Mouse (Mus musculus): ENCODE data around the gene Ydjc. TPM values are rescaled to one million over a fixed set of nuclear protein-coding genes. Genes with fewer than 3 reads are reported as not detected.

The Ydjc gene
- 0.59 and 1.2 TPM in 2 replicates for polyA plus RNA-seq (2015; fragmentation: Nextera tagmentation; extraction: Ambion mirVana)

DNA sequence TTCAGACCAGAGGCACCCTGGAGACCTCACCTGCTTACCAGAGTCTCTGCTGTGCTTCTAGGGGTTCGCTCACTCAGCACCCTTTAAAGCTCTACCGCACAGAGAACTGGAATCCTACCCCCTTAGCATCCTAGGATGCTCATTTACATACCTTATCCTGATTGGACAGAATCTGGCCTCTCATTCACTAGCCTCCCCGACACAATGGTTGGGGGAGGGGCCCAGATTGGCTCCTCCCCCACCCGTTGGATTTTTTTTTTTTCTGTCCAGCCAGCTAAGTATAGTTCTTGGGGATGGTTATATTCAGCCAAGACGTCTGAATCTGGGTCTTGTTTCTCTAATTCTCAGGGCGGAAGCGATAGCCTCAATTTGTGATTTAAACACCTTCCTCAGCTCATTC lies at the start of gene Ydjc:
TSS of gene Ydjc (plus strand) at position 283 of the 400 bp plus-strand sequence.

DNA sequence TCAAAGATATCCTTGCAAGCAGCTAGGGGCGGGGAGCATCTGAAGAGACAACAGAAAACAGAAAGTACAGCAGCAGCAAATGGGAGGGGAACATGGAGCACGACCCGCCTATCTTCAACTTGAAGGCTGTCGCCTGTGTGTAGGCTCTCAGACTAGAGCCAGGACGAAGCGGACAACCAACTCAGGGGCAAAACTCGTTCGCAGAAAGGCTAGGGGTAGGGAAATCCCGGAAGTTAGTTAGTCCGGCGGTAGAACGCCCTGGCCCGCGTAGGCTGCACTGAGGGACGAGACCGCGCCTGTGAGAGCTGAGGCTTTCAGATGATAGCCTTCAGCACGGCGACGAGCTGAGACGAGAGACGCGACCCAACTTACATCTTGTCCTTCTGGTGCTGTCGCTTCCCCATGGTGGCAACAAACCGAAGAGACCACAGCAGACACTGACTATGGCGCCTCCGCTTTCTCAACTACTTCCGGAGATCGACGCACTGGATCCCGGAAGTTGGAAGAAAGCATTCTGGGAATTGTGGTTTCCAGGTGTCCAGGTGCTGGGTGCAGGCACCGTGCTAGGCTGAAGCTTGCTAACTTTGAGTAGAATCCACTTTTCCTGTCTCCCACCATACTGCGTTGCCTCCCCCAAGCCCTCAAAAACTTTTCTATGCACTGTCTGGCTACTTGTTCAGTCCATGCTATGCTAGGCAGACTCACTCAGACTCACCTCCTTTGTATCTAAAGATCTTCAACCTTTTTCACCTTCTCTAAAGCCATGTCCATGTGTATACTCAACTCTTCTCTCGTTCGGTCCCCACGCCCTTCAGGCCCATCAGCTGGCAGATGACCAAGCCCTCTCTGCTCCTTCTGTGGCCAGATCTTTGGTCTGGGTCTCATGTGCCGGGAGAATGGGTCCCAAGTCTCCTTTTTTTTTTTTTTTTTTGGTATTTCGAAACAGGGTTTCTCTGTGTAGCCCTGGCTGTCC lies 33.4 kb upstream of the Ydjc start, which contains the start of gene Ppil2:
TSS of gene Ppil2 (minus strand) at position 487 of the 973 bp plus-strand sequence.

DNA sequence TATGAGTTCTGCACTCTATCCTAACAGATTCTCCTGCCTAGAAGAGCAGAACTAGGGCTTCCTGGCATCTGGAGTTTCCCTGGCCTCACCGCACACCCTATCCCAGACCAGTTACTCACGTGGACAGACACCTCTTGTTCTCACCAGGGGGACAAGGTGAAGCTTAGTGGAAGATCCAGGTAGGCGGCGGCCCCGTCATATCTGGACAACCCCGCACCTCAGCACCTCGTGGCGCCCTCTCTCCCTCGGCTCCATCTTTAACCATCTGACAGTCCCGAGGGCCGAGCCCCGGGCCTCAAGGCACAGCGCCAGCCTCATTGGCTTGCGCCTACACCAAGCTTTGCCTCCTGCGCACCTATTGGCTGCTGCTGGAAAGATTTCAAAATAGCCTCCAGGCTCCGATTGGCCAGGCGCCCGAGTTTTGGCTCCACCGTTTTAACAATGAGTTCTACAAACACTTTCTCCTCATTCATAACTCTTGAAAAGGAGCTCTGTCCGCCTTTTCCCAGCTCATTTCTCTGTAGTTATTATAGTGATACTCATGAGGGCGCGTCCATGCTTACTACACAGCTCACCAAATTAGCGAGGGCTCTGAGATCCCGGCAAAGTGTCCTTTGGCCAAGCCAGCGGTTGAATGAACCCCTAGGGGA lies 19.4 kb upstream of the Ydjc start, which contains the start of gene 2610318N02Rik:
TSS of gene 2610318N02Rik (minus strand) at position 297 of the 650 bp plus-strand sequence.

DNA sequence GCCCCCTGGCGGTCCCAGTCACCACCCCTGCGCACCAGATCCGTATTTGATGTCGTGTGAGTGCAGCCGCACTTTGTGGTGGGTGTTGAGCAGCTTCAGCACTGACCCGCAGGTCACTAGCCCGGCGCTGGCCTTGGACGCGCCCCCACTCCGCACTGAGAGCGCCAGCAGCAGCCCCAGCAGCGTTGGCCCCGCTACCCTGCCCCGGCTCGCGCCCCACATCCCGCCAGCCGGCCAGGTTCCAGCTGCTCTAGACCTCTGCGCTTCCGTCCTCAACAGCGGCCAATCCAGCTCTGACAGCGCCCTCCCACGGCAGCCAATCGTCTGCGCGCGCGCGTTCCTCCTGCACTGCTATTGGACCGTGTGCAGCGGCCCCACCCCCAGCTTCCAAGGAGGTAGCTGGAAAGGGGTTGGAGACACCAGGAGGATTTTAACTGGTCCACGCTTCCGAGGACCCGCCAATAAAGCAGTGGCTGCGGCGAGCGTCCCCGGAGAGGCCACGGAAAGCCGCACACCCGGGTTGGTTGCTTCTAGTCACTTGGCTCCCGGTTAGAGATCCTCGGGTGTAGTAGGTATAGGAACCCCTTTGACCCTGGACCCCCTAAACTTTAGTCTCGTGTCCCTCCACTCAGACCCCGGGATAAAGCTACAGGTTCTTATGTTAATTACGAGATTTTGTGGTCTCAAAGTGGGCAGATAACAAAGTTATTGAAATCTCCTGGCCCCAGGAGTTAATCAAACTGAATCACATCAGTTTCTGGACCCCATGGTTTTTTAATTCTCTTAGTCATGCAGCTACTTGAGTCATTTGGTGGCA lies 12.1 kb upstream of the Ydjc start, which contains the start of gene Sdf2l1:
TSS of gene Sdf2l1 (minus strand) at position 295 of the 817 bp plus-strand sequence.

DNA sequence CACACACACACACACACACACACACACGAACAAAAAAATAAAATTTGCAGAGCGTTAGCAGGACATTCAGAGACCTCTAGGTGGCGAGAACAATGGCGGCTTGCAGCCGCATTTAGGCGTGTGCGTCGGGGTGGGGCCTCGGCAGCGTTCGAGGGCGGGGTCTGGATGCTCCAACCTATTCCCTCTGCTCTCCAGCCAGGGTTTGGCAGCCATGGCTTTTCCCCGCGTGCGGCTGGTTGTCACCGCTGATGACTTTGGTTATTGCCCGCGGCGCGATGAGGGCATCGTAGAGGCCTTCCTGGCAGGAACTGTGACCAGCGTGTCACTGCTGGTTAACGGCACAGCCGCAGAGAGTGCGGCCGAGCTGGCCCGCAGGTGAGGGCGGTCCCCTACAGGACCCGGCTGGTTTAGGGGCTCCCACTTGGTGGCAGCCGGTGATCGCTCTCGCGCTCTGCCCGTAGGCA lies 2.4 kb downstream of the Ydjc start, which contains the start of gene Ccdc116:
TSS of gene Ccdc116 (minus strand) at position 458 of the 464 bp plus-strand sequence.

DNA sequence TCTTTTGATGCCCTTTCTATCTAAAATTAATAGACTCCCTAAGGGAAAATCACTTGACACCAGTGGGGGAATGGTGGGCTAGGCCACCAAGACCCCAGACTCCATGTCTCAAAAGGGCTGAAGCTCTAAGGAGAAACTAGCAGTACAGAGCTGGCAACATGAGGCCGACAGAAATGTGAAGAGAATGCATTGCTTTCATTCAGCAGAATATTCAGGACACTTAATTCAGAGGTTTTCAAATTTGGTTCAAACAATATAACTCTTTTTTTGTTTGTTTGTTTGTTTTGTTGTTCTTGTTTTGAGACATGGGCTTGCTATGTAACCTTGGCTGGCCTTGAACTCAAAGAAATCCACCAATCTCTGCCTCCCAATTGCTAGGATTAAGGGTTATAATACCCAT lies 58.1 kb downstream of the Ydjc start, which contains the start of gene Ube2l3:
TSS of gene Ube2l3 (minus strand) at position 101 of the 400 bp plus-strand sequence.

DNA sequence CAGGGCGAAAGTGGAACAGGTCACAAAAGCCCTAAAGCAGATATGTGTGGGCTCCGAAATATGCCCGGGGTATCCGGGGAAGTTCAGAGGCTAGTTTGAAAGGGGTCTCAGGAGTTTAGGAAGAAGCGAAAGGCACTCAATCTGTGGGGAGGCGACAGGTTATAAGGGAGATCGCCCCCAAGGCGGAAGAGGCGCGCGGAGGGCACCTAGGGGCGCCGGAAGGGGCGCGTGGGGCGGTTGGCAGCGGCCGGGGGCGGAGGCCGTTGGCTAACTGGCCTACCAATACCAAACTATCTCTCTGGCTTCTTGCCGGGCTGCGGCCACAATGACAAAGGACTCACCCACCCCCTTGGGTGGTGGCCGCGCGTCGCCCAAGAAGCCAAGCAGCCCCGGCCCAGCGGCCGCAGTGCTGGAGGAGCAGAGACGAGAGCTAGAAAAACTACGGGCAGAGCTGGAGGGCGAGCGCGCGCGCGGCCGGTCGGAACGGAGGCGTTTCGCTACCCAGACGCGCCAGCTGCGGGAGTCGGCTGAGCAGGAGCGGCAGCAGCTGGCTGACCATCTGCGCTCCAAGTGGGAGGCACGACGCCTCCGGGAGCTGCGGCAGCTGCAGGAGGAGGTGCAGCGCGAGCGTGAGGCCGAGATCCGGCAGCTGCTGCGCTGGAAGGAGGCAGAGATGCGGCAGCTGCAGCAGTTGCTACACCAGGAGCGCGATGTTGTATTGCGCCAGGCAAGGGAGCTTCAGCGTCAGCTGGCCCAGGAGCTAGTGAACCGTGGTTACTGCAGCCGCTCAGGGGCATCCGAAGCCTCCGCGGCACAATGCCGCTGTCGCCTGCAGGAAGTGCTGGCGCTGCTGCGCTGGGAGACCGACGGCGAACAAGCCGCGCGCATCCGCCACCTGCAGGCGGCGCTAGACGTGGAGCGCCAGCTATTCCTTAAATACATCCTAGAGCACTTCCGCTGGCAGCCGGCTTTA lies 64.3 kb downstream of the Ydjc start, which contains the start of gene Rimbp3:
TSS of gene Rimbp3 (plus strand) at position 215 of the 973 bp plus-strand sequence.

MicroRNAs within 50 kb of the gene (microRNA counts, 519-probe panel; counts per million panel counts)
- microRNA mmu-miR-130b (3,976 counts per million, percentile 80 among the panel's probes with 10 or more counts), microRNA mmu-miR-301b (296 counts per million, percentile 58 among the panel's probes with 10 or more counts)

Small RNA genes within 50 kb of the gene (microRNA-seq; reads per million reads assigned to microRNA genes)
- gene Mir130b: 787 to 984 reads per million in 2 experiments
- gene Mir301b: 16.3 to 21.3 reads per million in 2 experiments

Other genes with a start within 250 kb of the Ydjc start
- 10.4 and 10.7 TPM in 2 replicates for gene Ppm1f, start 248.2 kb upstream of the Ydjc start, polyA plus RNA-seq (2015; fragmentation: Nextera tagmentation; extraction: Ambion mirVana)
- gene Mapk1, start 161.2 kb upstream of the Ydjc start, polyA plus RNA-seq (2015; fragmentation: Nextera tagmentation; extraction: Ambion mirVana): 91.6 and 99.3 TPM in 2 replicates
- 5.3 and 7.5 TPM in 2 replicates for gene Ypel1, start 74.9 kb upstream of the Ydjc start, polyA plus RNA-seq (2015; fragmentation: Nextera tagmentation; extraction: Ambion mirVana)
- gene Ppil2, start 33.4 kb upstream of the Ydjc start, polyA plus RNA-seq (2015; fragmentation: Nextera tagmentation; extraction: Ambion mirVana): 51.8 and 53.1 TPM in 2 replicates
- gene 2610318N02Rik, start 19.5 kb upstream of the Ydjc start, polyA plus RNA-seq (2015; fragmentation: Nextera tagmentation; extraction: Ambion mirVana): 1.2 and 1.7 TPM in 2 replicates
- gene Sdf2l1, start 12.2 kb upstream of the Ydjc start, polyA plus RNA-seq (2015; fragmentation: Nextera tagmentation; extraction: Ambion mirVana): 5.9 and 9.9 TPM in 2 replicates
- 0.15 TPM in 2 replicates for gene Ccdc116, start 2.6 kb downstream of the Ydjc start, polyA plus RNA-seq (2015; fragmentation: Nextera tagmentation; extraction: Ambion mirVana)
- 207 and 232 TPM in 2 replicates for gene Ube2l3, start 58.0 kb downstream of the Ydjc start, polyA plus RNA-seq (2015; fragmentation: Nextera tagmentation; extraction: Ambion mirVana)
- 0.10 and 0.16 TPM in 2 replicates for gene Rimbp3, start 64.0 kb downstream of the Ydjc start, polyA plus RNA-seq (2015; fragmentation: Nextera tagmentation; extraction: Ambion mirVana)
- gene Hic2, start 89.0 kb downstream of the Ydjc start, polyA plus RNA-seq (2015; fragmentation: Nextera tagmentation; extraction: Ambion mirVana): 1.1 and 1.2 TPM in 2 replicates
- 3.2 and 4.5 TPM in 2 replicates for gene Tmem191c, start 131.5 kb downstream of the Ydjc start, polyA plus RNA-seq (2015; fragmentation: Nextera tagmentation; extraction: Ambion mirVana)
- 0.06 and 0.32 TPM in 2 replicates for gene Serpind1, start 186.8 kb downstream of the Ydjc start, polyA plus RNA-seq (2015; fragmentation: Nextera tagmentation; extraction: Ambion mirVana)

Measured in skeletal muscle tissue, postnatal 0 days (tissue).